Mouse (Mus musculus) liver, postnatal 0 days (tissue): ENCODE results near the gene Kif1b. TPM values are rescaled to one million over a fixed set of nuclear protein-coding genes. Genes with fewer than 3 reads are reported as not detected.

ENCODE experiments used
- ATAC-seq: fragments of 200-750 bp; cut with Nextera tagmentation; 2 replicates; pipeline ENCODE4 v1.8.0; 2017; ENCODE audit warnings: mild to moderate bottlenecking, moderate library complexity
- DNase-seq: peaks from one replicate; pipeline ENCODE4 v3.0.0-alpha.2; 2016
- H3K27ac ChIP-seq: fragments of 300-500 bp; sonication (generic); 2 replicates; pipeline ENCODE4 v1.5.1; 2014; ENCODE audit warnings: antibody characterized with exemption, moderate library complexity, mild to moderate bottlenecking, low read depth
- H3K27me3 ChIP-seq: fragments of 300-500 bp; sonication (generic); 2 replicates; pipeline ENCODE4 v1.6.1; 2014; ENCODE audit warnings: low read length, control low read depth, mixed read lengths; ENCODE audit not compliant: insufficient read depth
- H3K36me3 ChIP-seq: fragments of 300-500 bp; sonication (generic); replicated peaks from 2 replicates; pipeline ENCODE4 v1.6.1; 2014; ENCODE audit warnings: mild to moderate bottlenecking, control low read depth, low read length, moderate library complexity, mixed read lengths; ENCODE audit not compliant: insufficient read depth
- H3K4me1 ChIP-seq: fragments of 300-500 bp; sonication (generic); 2 replicates; pipeline ENCODE4 v1.6.1; 2014; ENCODE audit warnings: antibody characterized with exemption, mild to moderate bottlenecking, control low read depth; ENCODE audit not compliant: insufficient read depth
- H3K4me2 ChIP-seq: fragments of 300-500 bp; sonication (generic); 2 replicates; pipeline ENCODE4 v1.6.1; 2014; ENCODE audit warnings: low read depth, mild to moderate bottlenecking, low read length, moderate library complexity, mixed read lengths
- H3K4me3 ChIP-seq: fragments of 300-500 bp; sonication (generic); 2 replicates; pipeline ENCODE4 v1.5.1; 2014; ENCODE audit warnings: low read depth, low read length
- H3K9ac ChIP-seq: fragments of 300-500 bp; sonication (generic); replicated peaks from 2 replicates; pipeline ENCODE4 v1.6.1; 2014; ENCODE audit warnings: mild to moderate bottlenecking, moderate library complexity
- H3K9me3 ChIP-seq: fragments of 300-500 bp; sonication (generic); 2 replicates; pipeline ENCODE4 v1.6.1; 2016; ENCODE audit warnings: mild to moderate bottlenecking, control low read depth, low read length, mixed read lengths
- CTCF ChIP-seq: sonication (generic); IDR thresholded peaks from 2 replicates; pipeline ENCODE4 v1.5.1; 2016; ENCODE audit warnings: antibody characterized with exemption, low read depth
- EP300 ChIP-seq: IDR thresholded peaks from 2 replicates; pipeline ENCODE4 v1.6.1; 2016; ENCODE audit warnings: antibody characterized with exemption, low read depth, mild to moderate bottlenecking
- WGBS: fragments of 180-500 bp; shearing (Covaris S2); extraction: QIAGEN DNeasy Blood & Tissue Kit; methylation state at CpG from one replicate; pipeline ENCODE4 v1.1.7; 2014; ENCODE audit not compliant: insufficient replicate concordance; 5-methylcytosine and 5-hydroxymethylcytosine counted together
- polyA plus RNA-seq: library from polyadenylated mRNA; unstranded; fragments of >200 nt; fragmentation: Nextera tagmentation; extraction: Ambion mirVana; gene quantifications from 2 replicates; pipeline ENCODE4 v1.2.1, GENCODE M21; 2015

Kif1b gene
- polyA plus RNA-seq, 1 experiment from 2014 or later: 8.9 TPM

GRCm38 (mm10) chr4:149322718-149323117 is 15.2 kb upstream of the Kif1b start:
- DNase-seq (no peak), ATAC-seq (no peak)
- H3K27me3 ChIP-seq: no peaks in the 10 kb centered on the region
- no peak overlapping the region for H3K4me3 ChIP-seq
- no peaks in the 10 kb centered on the region for H3K4me1 ChIP-seq
- TF ChIP-seq EP300 (no peak), CTCF (no peak)
- H3K9me3 ChIP-seq: no peaks in the 10 kb centered on the region
- no peak overlapping the region for H3K4me2 ChIP-seq
- WGBS: 42% methylated on average over 6 of the region's 6 CpGs
- H3K27ac ChIP-seq: no peak overlapping the region
- peaks cover 4% of the 10 kb centered on the region; the same call in 1 of the 2 replicates for H3K36me3 ChIP-seq
- no peak overlapping the region for H3K9ac ChIP-seq

GRCm38 (mm10) chr4:149322286-149322685 is 14.8 kb upstream of the Kif1b start:
- Histone ChIP-seq H3K36me3 (peaks cover 3% of the 10 kb centered on the region; the same call in 1 of the 2 replicates), H3K27ac (no peak overlapping the region), H3K4me1 (no peaks in the 10 kb centered on the region), H3K4me3 (no peak overlapping the region), H3K9ac (no peak overlapping the region), H3K4me2 (no peak overlapping the region), H3K9me3 (no peaks in the 10 kb centered on the region), H3K27me3 (no peaks in the 10 kb centered on the region)
- ATAC-seq: no peak
- WGBS: 63% methylated on average over 4 of the region's 4 CpGs
- DNase-seq: no peak
- TF ChIP-seq CTCF: no peak
- TF ChIP-seq EP300: no peak

DNA sequence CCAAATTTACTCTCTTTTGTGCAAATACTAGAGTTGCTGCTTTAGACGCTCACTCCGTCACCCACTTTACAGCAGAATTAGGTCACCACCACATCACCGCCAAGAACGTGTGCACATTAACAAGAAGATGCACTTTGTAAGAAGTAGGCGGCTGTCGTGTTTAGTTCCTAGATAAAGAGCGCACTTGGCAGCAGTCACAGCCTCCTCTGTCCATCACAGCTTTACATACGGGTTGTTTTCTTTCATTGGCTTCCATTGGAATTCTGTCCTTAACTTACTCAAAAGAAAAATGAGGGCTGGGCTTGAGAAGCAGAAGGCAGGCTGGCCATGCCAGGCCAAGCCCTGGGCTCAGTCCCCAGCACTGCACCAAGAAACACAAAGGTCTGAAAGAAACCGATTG is 11.6 kb upstream of the Kif1b start:
- Histone ChIP-seq H3K36me3 (no peaks in the 10 kb centered on the region), H3K4me2 (no peak overlapping the region), H3K4me1 (no peaks in the 10 kb centered on the region), H3K4me3 (no peak overlapping the region), H3K9ac (no peak overlapping the region), H3K27me3 (no peaks in the 10 kb centered on the region), H3K9me3 (no peaks in the 10 kb centered on the region), H3K27ac (no peak overlapping the region)
- no peak for DNase-seq
- TF ChIP-seq EP300 (no peak), CTCF (no peak)
- 74% methylated on average over 9 of the region's 9 CpGs for WGBS
- ATAC-seq: no peak

GRCm38 (mm10) chr4:149317387-149317786 is 9.9 kb upstream of the Kif1b start:
- WGBS: 63% methylated on average over 5 of the region's 5 CpGs
- no peak overlapping the region for H3K4me3 ChIP-seq

GRCm38 (mm10) chr4:149314275-149314837 is 6.9 kb upstream of the Kif1b start:
- no peak overlapping the region for H3K9ac ChIP-seq
- no peaks in the 10 kb centered on the region for H3K9me3 ChIP-seq
- H3K36me3 ChIP-seq: no peaks in the 10 kb centered on the region
- no peak overlapping the region for H3K4me3 ChIP-seq
- no peak overlapping the region for H3K27ac ChIP-seq
- H3K4me2 ChIP-seq: no peak overlapping the region
- TF ChIP-seq EP300: no peak
- TF ChIP-seq CTCF: no peak
- 76% methylated on average over 11 of the region's 11 CpGs for WGBS
- DNase-seq: no peak
- H3K4me1 ChIP-seq: no peaks in the 10 kb centered on the region
- peak; percentile 36 for ATAC-seq
- H3K27me3 ChIP-seq: no peaks in the 10 kb centered on the region

More at GRCm38 (mm10) chr4:149317387-149317786, 9.9 kb upstream of the Kif1b start:
- Histone ChIP-seq H3K9me3 (no peaks in the 10 kb centered on the region), H3K4me2 (no peak overlapping the region), H3K27me3 (no peaks in the 10 kb centered on the region), H3K27ac (no peak overlapping the region), H3K9ac (no peak overlapping the region), H3K4me1 (no peaks in the 10 kb centered on the region), H3K36me3 (no peaks in the 10 kb centered on the region)
- TF ChIP-seq CTCF: no peak
- no peak for TF ChIP-seq EP300
- DNase-seq: no peak
- no peak for ATAC-seq

DNA sequence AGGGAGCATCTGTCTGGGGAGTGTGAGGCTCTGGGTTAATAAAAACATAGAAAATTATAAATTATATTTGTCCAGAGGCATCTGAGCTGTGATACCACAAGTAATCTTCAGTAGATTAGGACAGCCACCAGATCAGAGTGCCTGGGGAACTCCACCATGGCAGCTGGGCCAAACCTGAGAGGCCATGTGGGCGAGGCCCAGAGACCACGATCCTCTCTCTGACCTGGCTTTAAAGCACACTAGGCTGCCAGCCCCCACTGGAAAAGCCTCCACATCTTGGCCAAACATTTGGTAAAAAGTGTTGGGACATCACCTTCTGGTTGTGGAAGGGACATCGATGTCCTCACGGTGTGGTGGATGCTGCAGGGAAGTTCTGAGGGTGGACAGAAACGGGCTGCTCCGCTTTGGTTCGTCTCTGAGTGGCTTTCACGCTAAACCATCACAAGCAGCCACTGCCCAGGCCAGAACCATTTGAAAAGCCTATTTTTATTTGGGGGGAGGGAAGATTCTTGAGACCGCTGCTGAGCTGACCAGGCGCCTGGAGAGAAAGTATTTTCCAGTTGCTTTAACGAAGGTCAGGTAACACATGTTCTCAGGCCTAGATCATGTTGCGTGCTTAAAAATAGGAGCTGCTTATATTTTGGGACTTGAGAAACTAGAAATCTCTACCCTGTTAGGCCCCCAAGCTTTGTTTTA is 6.2 kb upstream of the Kif1b start:
- Histone ChIP-seq H3K4me2 (no peak overlapping the region), H3K4me3 (no peak overlapping the region), H3K4me1 (no peaks in the 10 kb centered on the region; the same call in 1 of the 2 replicates), H3K27ac (no peak overlapping the region), H3K9ac (no peak overlapping the region), H3K9me3 (no peaks in the 10 kb centered on the region), H3K27me3 (no peaks in the 10 kb centered on the region), H3K36me3 (no peaks in the 10 kb centered on the region)
- TF ChIP-seq EP300: no peak
- no peak for TF ChIP-seq CTCF
- ATAC-seq (no peak), DNase-seq (no peak)
- WGBS: 86% methylated on average over 12 of the region's 12 CpGs
